Comparison of ENCODE assay signal across 18 mouse cellular contexts in the genomic region with DNA sequence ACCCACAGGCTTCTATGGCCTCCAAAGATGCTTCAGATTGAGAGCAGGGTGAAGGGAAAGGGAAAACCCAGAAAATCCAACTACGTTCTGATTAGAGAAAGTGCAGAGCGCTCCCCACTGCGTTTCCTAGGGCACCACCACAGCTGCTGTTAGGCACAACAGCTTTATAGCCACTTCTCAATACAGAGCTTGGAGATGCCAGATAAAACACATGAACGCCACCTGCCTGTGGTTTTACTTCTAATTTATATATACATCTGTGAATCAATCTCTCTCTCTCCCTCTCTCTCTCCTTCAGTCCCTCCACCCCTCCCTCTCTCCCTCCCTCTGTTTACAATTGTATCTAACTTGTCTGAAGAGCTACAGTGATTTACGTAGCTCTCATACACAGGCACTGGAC.
DNase-seq lines count a peak whose midpoint lies in the region; ATAC-seq and TF ChIP-seq lines count a peak whose summit lies in the region.
"Had no signal": no experiment of that assay in that cellular context is flagged by ENCODE, and none has a peak within 500 bp of the region (broad histone marks: within the 10 kb centered on the region; RNA-seq: fewer than 3 reads in every experiment).

No protein-coding gene starts in this region.

- no peaks in the 10 kb centered on the region for H3K9me3 ChIP-seq in stomach, embryonic 14.5 days (ENCODE audit: control insufficient read depth, low read depth, low read length)
- H3K9me3 ChIP-seq in lung, postnatal 0 days (ENCODE audit: low read length) = no peaks in the 10 kb centered on the region
- H3K9me3 ChIP-seq: embryonic facial prominence, embryonic 10.5 days; hindbrain, embryonic 10.5 days; liver, embryonic 15.5 days; megakaryocyte, embryonic 14.5 days had no signal

- H3K9ac ChIP-seq in stomach, embryonic 14.5 days (replicated peaks; ENCODE audit: low read depth, low read length) = no peak overlapping the region
- H3K9ac ChIP-seq in lung, postnatal 0 days (replicated peaks; ENCODE audit: low read depth) = no peak overlapping the region
- H3K9ac ChIP-seq: liver, embryonic 15.5 days had no signal

- peak overlapping the region; percentile 59; the same call in 1 of the 2 replicates for H3K27ac ChIP-seq in layer of hippocampus, adult 2 months
- peak overlapping the region; percentile 21; the same call in 1 of the 2 replicates for H3K27ac ChIP-seq in stomach, embryonic 14.5 days (ENCODE audit: low read length)
- H3K27ac ChIP-seq in lung, postnatal 0 days (ENCODE audit: low read length) = no peak overlapping the region
- H3K27ac ChIP-seq: embryonic facial prominence, embryonic 10.5 days; hindbrain, embryonic 10.5 days; liver, embryonic 15.5 days had no signal

- H3K4me3 ChIP-seq in layer of hippocampus, adult 2 months = no peak overlapping the region
- no peak overlapping the region for H3K4me3 ChIP-seq in stomach, embryonic 14.5 days (ENCODE audit: low read depth, low read length)
- H3K4me3 ChIP-seq in lung, postnatal 0 days (ENCODE audit: low read depth, low read length) = no peak overlapping the region
- H3K4me3 ChIP-seq: embryonic facial prominence, embryonic 10.5 days; hindbrain, embryonic 10.5 days; liver, embryonic 15.5 days; megakaryocyte, embryonic 14.5 days had no signal

- WGBS in stomach, embryonic 14.5 days = 55% methylated on average over 5 of the region's 5 CpGs
- WGBS in lung, postnatal 0 days = 76% methylated on average over 5 of the region's 5 CpGs

- no peak overlapping the region for H3K4me2 ChIP-seq in stomach, embryonic 14.5 days (replicated peaks; ENCODE audit: low read depth, low read length)
- H3K4me2 ChIP-seq in lung, postnatal 0 days (replicated peaks; ENCODE audit: low read depth, low read length) = no peak overlapping the region
- H3K4me2 ChIP-seq: liver, embryonic 15.5 days had no signal

- TF ChIP-seq CTCF in layer of hippocampus, adult 2 months (conservative IDR thresholded peaks at IDR 0.05) = peak; percentile 56
- no peak for TF ChIP-seq CTCF in lung, postnatal 0 days (IDR thresholded peaks at IDR 0.05)

- H3K4me1 ChIP-seq in stomach, embryonic 14.5 days (ENCODE audit: control insufficient read depth, insufficient read depth, low read length) = no peaks in the 10 kb centered on the region
- H3K4me1 ChIP-seq in lung, postnatal 0 days (ENCODE audit: insufficient read depth, low read depth, low read length) = no peaks in the 10 kb centered on the region
- H3K4me1 ChIP-seq: embryonic facial prominence, embryonic 10.5 days; hindbrain, embryonic 10.5 days; liver, embryonic 15.5 days; megakaryocyte, embryonic 14.5 days had no signal

- no peak for TF ChIP-seq EP300 in lung, postnatal 0 days (IDR thresholded peaks at IDR 0.05)

- no peaks in the 10 kb centered on the region for H3K36me3 ChIP-seq in stomach, embryonic 14.5 days (ENCODE audit: control insufficient read depth, insufficient read depth, low read length)
- H3K36me3 ChIP-seq in lung, postnatal 0 days (ENCODE audit: insufficient read depth, low read length) = no peaks in the 10 kb centered on the region
- H3K36me3 ChIP-seq: liver, embryonic 15.5 days had no signal

- ATAC-seq in frontal cortex, adult (ENCODE audit: low TSS enrichment) = 0 out of 2 replicates have a peak, but pooled peaks have one; percentile 38
- no peak for ATAC-seq in stomach, embryonic 14.5 days (ENCODE audit: insufficient number of reproducible peaks, insufficient read depth, low FRiP score, low read depth)
- no peak for ATAC-seq in lung, postnatal 0 days

- no peak for DNase-seq in frontal cortex, postnatal 14 days (ENCODE audit: low spot score in 2 of 2)
- no peak for DNase-seq in layer of hippocampus, adult 2 months (ENCODE audit: low spot score in 2 of 2)
- no peak for DNase-seq in layer of hippocampus, postnatal 36 days
- peak; percentile 38 for DNase-seq in brain, adult 2 months (ENCODE audit: low read depth, low spot score)
- DNase-seq in heart, adult 9 months (ENCODE audit: low spot score in 2 of 2) = no peak
- DNase-seq in lung, postnatal 0 days (ENCODE audit: low spot score) = no peak
- DNase-seq: adrenal gland, postnatal 25 days; gastrocnemius, postnatal 25 days; midbrain, embryonic 14.5 days; retina, postnatal 1 day; thymus, adult 18-20 months had no signal

- no peaks in the 10 kb centered on the region for H3K27me3 ChIP-seq in stomach, embryonic 14.5 days (ENCODE audit: control insufficient read depth, insufficient read depth, low read length)
- H3K27me3 ChIP-seq in lung, postnatal 0 days (replicated peaks; ENCODE audit: insufficient read depth, low read length) = no peaks in the 10 kb centered on the region
- H3K27me3 ChIP-seq: CH12.LX; liver, embryonic 15.5 days; megakaryocyte, embryonic 14.5 days had no signal
